Mouse (Mus musculus) splenic B cell, adult 2 months (primary cell): ENCODE data around the gene Trim47.
"Not testable (repeated sequence)": the region's sequence is repeated elsewhere in the genome, so short reads cannot be mapped to it uniquely, and the experiment has no call there.

Source experiments
- DNase-seq: peaks from one replicate; pipeline ENCODE4 v3.0.0-alpha.2; 2011; ENCODE audit warnings: low read depth, low spot score
- H3K27me3 ChIP-seq: 2 replicates; pipeline ENCODE4 v1.6.1; 2012; ENCODE audit warnings: mild to moderate bottlenecking, low read length, moderate library complexity, mixed read lengths; ENCODE audit not compliant: control insufficient read depth, poor library complexity, insufficient read depth, severe bottlenecking
- H3K36me3 ChIP-seq: 2 replicates; pipeline ENCODE4 v1.6.1; 2012; ENCODE audit warnings: mild to moderate bottlenecking, low read length, moderate library complexity, mixed read lengths; ENCODE audit not compliant: control insufficient read depth, poor library complexity, insufficient read depth, severe bottlenecking

Gene Trim47

DNA sequence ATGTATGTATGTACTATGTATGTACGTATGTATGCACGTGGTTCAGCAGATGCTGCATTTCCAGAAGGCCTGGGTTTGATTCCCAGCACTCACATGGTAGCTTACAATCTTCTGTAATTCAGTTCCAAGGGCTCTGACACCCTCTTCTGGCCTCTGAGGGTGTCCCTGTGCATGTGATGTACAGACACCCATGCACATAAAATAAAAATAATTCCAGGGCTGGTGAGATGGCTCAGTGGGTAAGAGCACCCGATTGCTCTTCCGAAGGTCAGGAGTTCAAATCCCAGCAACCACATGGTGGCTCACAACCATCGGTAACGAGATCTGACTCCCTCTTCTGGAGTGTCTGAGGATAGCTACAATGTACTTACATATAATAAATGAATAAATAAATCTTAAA, 34.1 kb downstream of the Trim47 start:
- not testable (repeated sequence) for DNase-seq, H3K36me3 ChIP-seq, H3K27me3 ChIP-seq

- DNase-seq: no peak
These were observed 35.4 kb downstream of the Trim47 start for GRCm38 (mm10) chr11:116091591-116091990.

DNA sequence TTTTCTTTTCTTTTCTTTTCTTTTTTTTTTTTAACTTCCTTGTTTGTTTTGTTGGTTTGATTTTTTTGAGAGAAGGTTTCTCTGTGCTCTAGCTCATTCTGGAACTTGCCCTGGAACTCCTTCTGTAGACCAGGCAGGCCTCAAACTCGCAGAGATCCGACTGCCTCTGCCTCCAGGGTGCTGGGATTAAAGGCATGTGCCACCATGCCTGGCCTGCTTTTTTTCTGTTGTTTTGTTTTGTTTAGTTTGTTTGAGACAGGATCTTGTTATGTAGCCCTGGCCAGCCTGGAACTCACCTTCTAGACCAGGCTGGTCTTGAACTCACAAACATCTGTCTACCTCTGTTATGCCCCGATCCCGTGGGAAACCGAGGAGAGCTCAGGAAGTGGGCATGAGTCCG, 37.5 kb downstream of the Trim47 start:
- Histone ChIP-seq H3K36me3 (no peaks in the 10 kb centered on the region; the same call in 1 of the 2 replicates), H3K27me3 (no peaks in the 10 kb centered on the region)
- DNase-seq: no peak

More at GRCm38 (mm10) chr11:116091591-116091990, 35.4 kb downstream of the Trim47 start:
- H3K36me3 ChIP-seq: no peaks in the 10 kb centered on the region
- no peaks in the 10 kb centered on the region for H3K27me3 ChIP-seq

DNA sequence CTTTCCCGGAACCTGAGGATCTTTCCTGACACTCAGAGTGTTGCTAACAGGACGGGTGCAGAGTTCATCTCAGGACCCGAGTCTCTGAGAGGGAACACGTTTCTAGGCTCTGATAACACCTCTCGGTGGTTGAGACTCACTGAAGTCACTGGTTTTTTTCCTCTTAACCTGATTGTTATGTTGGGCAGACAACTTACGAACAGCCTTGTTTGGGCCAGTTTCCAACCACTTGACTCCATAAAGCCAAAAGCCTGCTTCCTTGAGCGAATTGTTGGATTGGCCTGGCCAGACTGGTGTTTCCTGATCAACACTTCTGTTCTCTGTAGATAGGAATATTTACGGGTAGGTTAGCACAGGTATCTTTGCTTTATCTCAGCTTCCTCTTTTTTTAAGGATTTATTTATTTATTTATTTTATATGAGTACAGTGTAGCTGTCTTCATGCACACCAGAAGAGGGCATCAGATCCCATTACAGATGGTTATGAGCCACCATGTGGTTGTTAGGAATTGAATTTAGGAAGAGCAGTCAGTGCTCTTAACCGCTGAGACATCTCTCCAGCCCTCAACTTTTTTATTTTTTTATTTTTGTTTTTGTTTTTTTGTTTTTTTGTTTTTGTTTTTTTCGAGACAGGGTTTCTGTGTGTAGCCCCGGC, 38.1 kb downstream of the Trim47 start:
- no peak for DNase-seq
- H3K27me3 ChIP-seq: no peaks in the 10 kb centered on the region
- no peaks in the 10 kb centered on the region; the same call in 1 of the 2 replicates for H3K36me3 ChIP-seq

GRCm38 (mm10) chr11:116088188-116088587, 38.8 kb downstream of the Trim47 start:
- no peaks in the 10 kb centered on the region for H3K27me3 ChIP-seq
- DNase-seq: no peak
- H3K36me3 ChIP-seq: no peaks in the 10 kb centered on the region; the same call in none of the 2 replicates

GRCm38 (mm10) chr11:116087194-116088130, 39.5 kb downstream of the Trim47 start:
- Histone ChIP-seq H3K27me3 (no peaks in the 10 kb centered on the region), H3K36me3 (no peaks in the 10 kb centered on the region; the same call in none of the 2 replicates)
- peak; percentile 91 for DNase-seq

- no peaks in the 10 kb centered on the region for H3K27me3 ChIP-seq
- peaks cover 2% of the 10 kb centered on the region for H3K36me3 ChIP-seq
- DNase-seq: peak; percentile 99
These were observed 40.5 kb downstream of the Trim47 start, which contains the start of gene Wbp2 for GRCm38 (mm10) chr11:116086258-116087193. Gene Wbp2 (minus strand): TSS chr11:116086995.

DNA sequence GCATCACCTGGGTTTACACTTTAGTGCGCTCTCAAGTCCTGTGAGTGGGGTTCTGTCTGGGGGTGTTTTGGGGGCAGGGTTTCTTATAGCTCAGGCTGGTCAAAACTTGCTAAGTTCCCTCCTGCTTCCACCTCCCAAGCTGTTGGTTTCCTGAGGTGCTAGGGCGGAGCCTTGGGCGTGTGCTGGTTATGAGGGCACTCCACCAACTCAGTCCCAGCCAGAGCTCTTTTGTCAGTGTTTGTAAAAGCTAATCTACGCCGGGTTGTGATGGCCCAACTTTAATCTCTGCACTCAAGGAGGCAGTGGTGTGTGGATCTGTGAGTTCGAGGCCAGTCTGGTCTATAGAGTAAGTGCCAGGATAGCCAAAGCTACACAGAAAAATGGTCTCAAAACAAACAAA, 42.8 kb downstream of the Trim47 start:
- H3K27me3 ChIP-seq: no peaks in the 10 kb centered on the region
- no peak for DNase-seq
- peaks cover 15% of the 10 kb centered on the region for H3K36me3 ChIP-seq

- Histone ChIP-seq H3K36me3 (peaks cover 15% of the 10 kb centered on the region), H3K27me3 (no peaks in the 10 kb centered on the region)
- DNase-seq: no peak
These were observed 43.8 kb downstream of the Trim47 start for GRCm38 (mm10) chr11:116083096-116083672.

- H3K36me3 ChIP-seq: peaks cover 15% of the 10 kb centered on the region
- DNase-seq: peak; percentile 83
- no peaks in the 10 kb centered on the region for H3K27me3 ChIP-seq
These were observed 45.9 kb downstream of the Trim47 start for GRCm38 (mm10) chr11:116081081-116081480.

DNA sequence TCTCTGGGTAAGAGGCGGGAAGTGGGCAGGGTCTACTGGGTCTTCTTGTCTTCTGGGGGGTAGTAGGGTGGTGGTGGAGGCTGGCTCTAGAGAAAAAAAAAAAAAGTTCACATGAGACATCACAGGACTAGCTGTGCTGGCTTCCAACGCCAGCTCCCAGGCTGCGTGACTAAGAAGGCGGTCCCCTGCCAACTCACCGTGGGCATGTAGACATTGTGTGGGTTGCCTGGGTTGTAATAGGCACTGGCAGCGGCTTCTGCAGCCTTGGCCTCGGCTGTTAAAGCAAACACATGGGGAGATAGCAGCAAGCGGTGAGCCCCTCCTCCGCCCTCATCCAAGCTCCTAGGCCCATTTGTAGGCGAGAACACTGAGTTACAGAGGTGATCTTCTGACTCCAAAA, 47.5 kb downstream of the Trim47 start:
- peaks cover 17% of the 10 kb centered on the region for H3K36me3 ChIP-seq
- DNase-seq: no peak
- H3K27me3 ChIP-seq: no peaks in the 10 kb centered on the region

- no peak for DNase-seq
- Histone ChIP-seq H3K36me3 (peaks cover 17% of the 10 kb centered on the region), H3K27me3 (no peaks in the 10 kb centered on the region)
These were observed 48.2 kb downstream of the Trim47 start for GRCm38 (mm10) chr11:116078676-116079320.

DNA sequence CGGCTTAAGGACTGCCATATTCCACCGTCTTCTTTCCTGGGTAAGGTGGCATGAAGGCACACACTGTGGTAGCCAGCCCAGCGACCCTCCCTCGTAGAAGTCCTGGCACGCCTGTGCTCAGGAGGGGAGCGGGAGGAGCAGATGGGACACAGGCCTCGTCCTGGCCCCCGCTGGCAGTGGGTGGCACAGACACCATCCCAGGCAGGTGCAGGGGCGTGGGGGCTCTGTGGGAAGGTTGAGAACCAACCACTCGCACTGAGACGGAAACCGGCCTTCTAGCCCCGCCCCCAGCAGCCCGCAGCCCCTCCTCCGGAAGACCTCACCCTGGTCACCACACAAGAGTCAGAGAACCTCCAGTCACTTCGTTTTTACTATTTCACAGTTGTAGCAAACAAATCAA, 48.8 kb downstream of the Trim47 start:
- peak; percentile 84 for DNase-seq
- Histone ChIP-seq H3K27me3 (no peaks in the 10 kb centered on the region), H3K36me3 (peaks cover 17% of the 10 kb centered on the region)
